Mouse (Mus musculus) yolk sac, embryonic 10.5 days (tissue): ENCODE results near the gene Vmn1r163.
"Not testable (repeated sequence)": the region's sequence is repeated elsewhere in the genome, so short reads cannot be mapped to it uniquely, and the experiment has no call there.

Experiments used
- DNase-seq: peaks from one replicate; pipeline ENCODE4 v3.0.0-alpha.2; 2017; ENCODE audit warnings: low spot score

Gene Vmn1r163

GRCm38 (mm10) chr7:23055240-23055639, at the start of gene Vmn1r163:
Gene Vmn1r163, plus strand, starts transcription at chr7:23055540.
- DNase-seq = not testable (repeated sequence)

DNA sequence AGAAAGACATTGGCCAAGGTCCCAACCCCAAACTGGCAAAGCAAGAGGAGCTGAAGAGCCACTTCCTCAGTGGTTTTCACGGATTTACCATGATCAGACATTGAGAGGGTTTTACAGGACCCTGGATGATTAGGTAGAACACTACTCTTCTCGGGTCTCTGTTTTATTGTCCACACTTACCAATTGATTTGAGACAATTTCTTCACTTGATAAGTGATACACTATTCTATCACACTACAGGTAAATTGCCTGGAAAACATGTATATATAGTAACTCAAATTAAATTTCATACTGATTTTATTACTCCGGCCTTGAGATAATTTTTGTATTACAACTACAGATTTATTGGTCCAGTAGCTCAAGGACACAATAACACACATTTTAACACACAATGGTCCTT, 35.5 kb upstream of the Vmn1r163 start, which contains the start of gene Gm4216:
Gene Gm4216, minus strand, starts transcription at position 101 of the 400 bp plus-strand sequence.
- DNase-seq = not testable (repeated sequence)

DNA sequence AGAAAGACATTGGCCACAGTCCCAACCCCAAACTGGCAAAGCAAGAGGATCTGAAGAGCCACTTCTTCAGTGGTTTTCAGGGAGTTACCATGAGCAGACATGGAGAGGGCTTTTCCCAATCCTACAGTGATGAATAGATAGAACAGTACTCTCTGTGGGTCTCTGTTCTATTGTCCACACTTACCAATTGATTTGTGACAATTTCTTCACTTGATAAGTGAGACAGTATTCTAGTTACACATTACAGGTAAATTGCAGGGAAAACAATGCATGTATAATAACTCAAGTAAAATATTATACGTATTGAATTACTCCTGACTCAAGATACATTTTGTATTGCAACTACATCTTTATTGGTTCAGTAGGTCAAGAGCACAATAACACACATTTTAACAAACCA, 12.0 kb downstream of the Vmn1r163 start, which contains the start of gene Gm8720:
Gene Gm8720, minus strand, starts transcription at position 101 of the 400 bp plus-strand sequence.
- not testable (repeated sequence) for DNase-seq
